Mouse (Mus musculus): Measurements from ENCODE around the gene Homer3. TPM values are rescaled to one million over a fixed set of nuclear protein-coding genes. Genes with fewer than 3 reads are reported as not detected.

Gene Homer3
- polyA plus RNA-seq, 1 experiment from 2014 or later = 18.5 TPM

DNA sequence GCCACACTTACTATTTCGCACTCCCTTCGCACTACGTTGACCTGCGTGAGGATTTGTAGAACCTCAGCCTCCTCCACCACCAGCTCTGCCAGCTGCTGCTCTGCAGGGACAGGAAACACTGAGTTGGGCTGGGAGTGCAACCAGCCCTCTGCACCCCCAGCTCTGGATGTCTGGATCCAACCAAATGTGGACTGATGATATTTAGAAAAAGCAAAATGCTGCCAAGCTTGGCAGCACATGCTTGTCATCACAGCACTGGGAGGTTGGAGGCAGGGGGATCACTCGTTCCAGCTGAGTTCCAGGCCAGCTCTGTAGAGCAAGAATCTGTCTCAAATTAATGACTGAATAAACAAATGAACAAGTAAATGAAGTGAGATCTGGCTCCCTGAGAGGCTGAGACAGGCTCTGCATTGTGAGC lies 11.4 kb downstream of the Homer3 start:
- no peaks in the 10 kb centered on the region for H3K27me3 ChIP-seq (replicated peaks; ENCODE audit: control insufficient read depth, insufficient read depth, low read length)
- H3K4me3 ChIP-seq (ENCODE audit: low read depth, low read length) = no peak overlapping the region
- 57% methylated on average over 5 of the region's 5 CpGs for WGBS
- H3K9ac ChIP-seq (ENCODE audit: low read depth, low read length) = no peak overlapping the region
- no peak for ATAC-seq
- no peak overlapping the region for H3K4me2 ChIP-seq (replicated peaks; ENCODE audit: low read depth)
- no peak for TF ChIP-seq CTCF (IDR thresholded peaks at IDR 0.05; ENCODE audit: low read depth)
- H3K9me3 ChIP-seq (ENCODE audit: control insufficient read depth) = no peaks in the 10 kb centered on the region
- no peak overlapping the region for H3K27ac ChIP-seq (ENCODE audit: low read depth, low read length)
- H3K4me1 ChIP-seq (replicated peaks; ENCODE audit: control insufficient read depth, insufficient read depth, low read length) = no peaks in the 10 kb centered on the region
- peaks cover 90% of the 10 kb centered on the region for H3K36me3 ChIP-seq (ENCODE audit: control insufficient read depth, insufficient read depth)

DNA sequence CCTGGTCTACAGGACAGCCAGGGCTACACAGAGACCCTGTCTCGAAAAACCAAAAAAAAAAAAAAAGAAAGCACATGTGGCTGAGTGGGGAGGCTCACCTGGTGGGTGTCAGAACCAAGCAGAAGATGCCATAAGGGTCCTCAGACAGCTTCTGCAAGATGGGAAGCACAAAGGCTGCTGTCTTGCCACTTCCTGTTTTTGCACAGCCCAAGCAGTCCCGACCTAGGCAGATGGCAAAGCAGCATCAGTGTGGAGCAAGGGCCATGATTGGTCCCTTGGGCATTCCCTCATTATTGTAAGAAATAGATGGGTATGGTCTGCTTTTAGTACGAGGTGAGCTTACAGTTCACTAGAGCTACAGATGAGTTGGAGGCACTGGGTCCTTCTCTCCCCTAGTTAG lies 18.3 kb downstream of the Homer3 start:
- Histone ChIP-seq H3K4me1 (replicated peaks; ENCODE audit: control insufficient read depth, insufficient read depth, low read length) (peaks cover 2% of the 10 kb centered on the region; the same call in 1 of the 2 replicates), H3K36me3 (ENCODE audit: control insufficient read depth, insufficient read depth) (peaks cover 48% of the 10 kb centered on the region), H3K9ac (ENCODE audit: low read depth, low read length) (no peak overlapping the region), H3K27me3 (replicated peaks; ENCODE audit: control insufficient read depth, insufficient read depth, low read length) (no peaks in the 10 kb centered on the region), H3K4me3 (ENCODE audit: low read depth, low read length) (no peak overlapping the region), H3K4me2 (replicated peaks; ENCODE audit: low read depth) (no peak overlapping the region), H3K27ac (ENCODE audit: low read depth, low read length) (peak overlapping the region; percentile 21; the same call in 1 of the 2 replicates), H3K9me3 (ENCODE audit: control insufficient read depth) (no peaks in the 10 kb centered on the region)
- 83% methylated on average over 3 of the region's 3 CpGs for WGBS
- ATAC-seq = no peak
- TF ChIP-seq CTCF (IDR thresholded peaks at IDR 0.05; ENCODE audit: low read depth) = no peak

GRCm38 (mm10) chr8:70302358-70302890 lies 19.8 kb downstream of the Homer3 start, which contains the start of the genes Ddx49 and Cope:
Gene Ddx49, minus strand, starts transcription at chr8:70302489.
Gene Cope, plus strand, starts transcription at chr8:70302518.
- Histone ChIP-seq H3K27ac (ENCODE audit: low read depth, low read length) (peak within 1 kb of the TSS; percentile 62), H3K36me3 (ENCODE audit: control insufficient read depth, insufficient read depth) (peaks cover 48% of the 10 kb centered on the region), H3K9me3 (ENCODE audit: control insufficient read depth) (no peaks in the 10 kb centered on the region), H3K4me1 (replicated peaks; ENCODE audit: control insufficient read depth, insufficient read depth, low read length) (peaks cover 2% of the 10 kb centered on the region; the same call in 1 of the 2 replicates), H3K4me3 (ENCODE audit: low read depth, low read length) (peak within 1 kb of the TSS; percentile 91), H3K4me2 (replicated peaks; ENCODE audit: low read depth) (peak within 1 kb of the TSS; percentile 86), H3K9ac (ENCODE audit: low read depth, low read length) (peak within 1 kb of the TSS; percentile 87), H3K27me3 (replicated peaks; ENCODE audit: control insufficient read depth, insufficient read depth, low read length) (no peaks in the 10 kb centered on the region)
- WGBS = under 1% methylated on average over 40 of the region's 40 CpGs
- no peak for TF ChIP-seq CTCF (IDR thresholded peaks at IDR 0.05; ENCODE audit: low read depth)
- ATAC-seq = peak; percentile 87

- ATAC-seq = 0 out of 2 replicates have a peak, but pooled peaks have one; percentile 24
- no peak for TF ChIP-seq CTCF (IDR thresholded peaks at IDR 0.05; ENCODE audit: low read depth)
- H3K4me3 ChIP-seq (ENCODE audit: low read depth, low read length) = peak overlapping the region; percentile 91
- peak overlapping the region; percentile 86 for H3K4me2 ChIP-seq (replicated peaks; ENCODE audit: low read depth)
- H3K27me3 ChIP-seq (replicated peaks; ENCODE audit: control insufficient read depth, insufficient read depth, low read length) = no peaks in the 10 kb centered on the region
- peaks cover 2% of the 10 kb centered on the region; the same call in 1 of the 2 replicates for H3K4me1 ChIP-seq (replicated peaks; ENCODE audit: control insufficient read depth, insufficient read depth, low read length)
- no peaks in the 10 kb centered on the region for H3K9me3 ChIP-seq (ENCODE audit: control insufficient read depth)
- H3K9ac ChIP-seq (ENCODE audit: low read depth, low read length) = peak overlapping the region; percentile 87
- peaks cover 48% of the 10 kb centered on the region for H3K36me3 ChIP-seq (ENCODE audit: control insufficient read depth, insufficient read depth)
- peak overlapping the region; percentile 62 for H3K27ac ChIP-seq (ENCODE audit: low read depth, low read length)
- 2% methylated on average over 16 of the region's 16 CpGs for WGBS
Measured at GRCm38 (mm10) chr8:70302901-70303300, 20.3 kb downstream of the Homer3 start.

GRCm38 (mm10) chr8:70309311-70309710 lies 26.7 kb downstream of the Homer3 start:
- Histone ChIP-seq H3K9me3 (ENCODE audit: control insufficient read depth) (no peaks in the 10 kb centered on the region), H3K4me1 (replicated peaks; ENCODE audit: control insufficient read depth, insufficient read depth, low read length) (no peaks in the 10 kb centered on the region), H3K4me3 (ENCODE audit: low read depth, low read length) (no peak overlapping the region), H3K36me3 (ENCODE audit: control insufficient read depth, insufficient read depth) (peaks cover 80% of the 10 kb centered on the region), H3K9ac (ENCODE audit: low read depth, low read length) (no peak overlapping the region), H3K27ac (ENCODE audit: low read depth, low read length) (no peak overlapping the region), H3K27me3 (replicated peaks; ENCODE audit: control insufficient read depth, insufficient read depth, low read length) (no peaks in the 10 kb centered on the region), H3K4me2 (replicated peaks; ENCODE audit: low read depth) (no peak overlapping the region)
- TF ChIP-seq CTCF (IDR thresholded peaks at IDR 0.05; ENCODE audit: low read depth) = peak; percentile 73
- 29% methylated on average over 2 of the region's 2 CpGs for WGBS
- no peak for ATAC-seq

DNA sequence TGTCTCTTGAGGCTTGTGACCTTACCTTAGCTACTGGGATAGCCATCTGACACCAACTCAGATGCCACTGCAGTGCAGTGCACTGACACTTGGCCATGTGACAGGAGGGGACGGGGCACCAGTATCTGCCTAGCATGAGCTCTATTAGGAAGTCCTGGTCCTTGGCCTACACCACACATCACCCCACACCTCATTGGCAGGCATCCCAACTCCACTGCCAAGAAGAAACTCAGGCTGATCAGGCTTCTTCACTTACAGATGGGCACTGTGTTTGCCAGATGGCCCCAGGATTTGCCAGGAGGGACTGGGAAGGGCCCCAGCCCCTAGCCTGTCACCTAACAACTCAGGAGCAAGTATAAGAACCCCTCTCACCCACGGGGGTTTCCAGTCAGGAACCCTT lies 30.8 kb downstream of the Homer3 start:
- Histone ChIP-seq H3K36me3 (ENCODE audit: control insufficient read depth, insufficient read depth) (peaks cover 44% of the 10 kb centered on the region), H3K4me1 (replicated peaks; ENCODE audit: control insufficient read depth, insufficient read depth, low read length) (0 out of 2 replicates have a peak, but pooled peaks cover 4% of the 10 kb centered on the region), H3K9ac (ENCODE audit: low read depth, low read length) (no peak overlapping the region), H3K4me3 (ENCODE audit: low read depth, low read length) (no peak overlapping the region), H3K27ac (ENCODE audit: low read depth, low read length) (no peak overlapping the region; the same call in 1 of the 2 replicates), H3K4me2 (replicated peaks; ENCODE audit: low read depth) (no peak overlapping the region), H3K27me3 (replicated peaks; ENCODE audit: control insufficient read depth, insufficient read depth, low read length) (0 out of 2 replicates have a peak, but pooled peaks cover 3% of the 10 kb centered on the region), H3K9me3 (ENCODE audit: control insufficient read depth) (no peaks in the 10 kb centered on the region)
- ATAC-seq = no peak
- WGBS = 92% methylated on average over 2 of the region's 2 CpGs
- no peak for TF ChIP-seq CTCF (IDR thresholded peaks at IDR 0.05; ENCODE audit: low read depth)
